Mouse (Mus musculus): ENCODE measurements at regions not wholly inside any gene's neighbourhood (a gene's known extent, or its start where the extent isn't known, plus 50 kb on each side); places are given as distances from the start of the nearest gene placed in this dataset.

DNA sequence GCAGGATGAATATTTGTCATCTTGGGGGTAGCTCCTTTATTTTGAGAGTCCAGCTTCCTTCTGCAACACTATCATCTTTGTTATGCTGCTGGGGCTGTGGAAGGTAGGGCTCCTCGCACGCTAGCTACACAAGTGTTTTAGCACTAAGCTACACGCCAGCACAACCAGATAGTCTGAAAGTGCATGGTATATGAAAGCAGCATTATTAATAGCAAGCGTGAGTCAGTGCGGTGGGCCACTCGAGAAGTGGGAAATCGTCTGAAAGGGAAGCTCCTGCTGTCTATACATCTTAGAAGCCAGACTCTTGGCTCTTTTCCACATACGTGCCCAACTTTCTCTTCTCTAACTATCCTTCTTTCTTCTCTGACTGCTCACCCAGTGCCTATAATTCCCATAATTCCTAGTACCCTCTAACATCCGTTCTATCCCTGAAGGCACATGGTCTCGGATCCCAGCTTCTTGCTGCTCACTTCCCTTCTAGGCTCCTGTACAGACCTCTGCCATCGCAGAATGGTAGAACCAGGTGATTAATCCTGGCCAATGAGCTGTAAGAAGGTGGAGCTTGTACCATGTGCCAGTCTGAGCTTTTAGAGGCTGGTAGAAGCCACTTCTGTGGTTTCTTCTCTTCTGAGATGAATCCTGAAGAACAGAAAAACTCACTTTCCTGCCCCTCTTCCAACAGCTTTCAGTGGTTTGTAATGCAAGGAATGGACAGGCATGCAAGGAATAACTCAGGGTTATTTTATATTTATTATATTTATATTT is 55.5 kb downstream of the E030025P04Rik start:
- ATAC-seq (replicated peaks; ENCODE audit: poor library complexity) = no peak

DNA sequence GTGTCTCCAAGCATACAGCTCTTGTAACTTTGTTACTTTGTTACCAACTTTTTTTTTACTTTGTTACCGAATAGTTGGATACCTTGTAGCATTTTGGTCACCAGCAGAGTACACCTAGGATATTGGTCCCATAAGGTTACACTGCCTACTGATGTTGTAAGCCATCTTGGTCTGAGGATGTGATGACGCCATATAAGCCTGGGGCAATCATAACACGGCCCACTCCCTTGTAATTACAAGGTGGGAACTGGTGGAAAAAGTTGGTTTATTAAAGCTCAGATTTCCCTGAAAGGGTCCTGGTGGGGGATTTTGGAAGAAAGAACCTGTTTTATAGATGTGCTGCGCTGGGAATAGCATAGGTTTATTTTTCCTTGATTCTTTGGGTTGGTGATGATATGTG is 62.2 kb downstream of the E030025P04Rik start:
- no peak for ATAC-seq (replicated peaks; ENCODE audit: poor library complexity)

DNA sequence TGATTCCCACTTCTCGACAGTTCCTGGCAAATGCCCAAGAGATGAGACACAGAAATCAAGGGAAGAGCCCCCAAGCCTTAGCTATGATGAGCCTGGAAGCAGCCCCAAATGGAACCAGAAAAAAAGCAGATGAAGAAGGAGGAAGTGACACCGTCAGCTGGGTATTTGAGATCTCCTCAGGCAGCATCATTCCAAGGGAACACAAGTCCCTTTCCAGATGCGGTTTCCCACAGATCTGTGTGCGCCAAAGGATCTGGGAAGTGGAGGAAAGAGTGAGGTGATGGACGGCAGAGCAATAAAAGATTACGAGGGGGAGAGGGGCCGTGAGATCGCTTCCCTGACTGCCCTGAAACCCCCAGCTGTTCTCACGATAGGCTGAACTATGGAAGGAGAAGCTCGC is 62.7 kb downstream of the E030025P04Rik start:
- no peak for ATAC-seq (replicated peaks; ENCODE audit: poor library complexity)

DNA sequence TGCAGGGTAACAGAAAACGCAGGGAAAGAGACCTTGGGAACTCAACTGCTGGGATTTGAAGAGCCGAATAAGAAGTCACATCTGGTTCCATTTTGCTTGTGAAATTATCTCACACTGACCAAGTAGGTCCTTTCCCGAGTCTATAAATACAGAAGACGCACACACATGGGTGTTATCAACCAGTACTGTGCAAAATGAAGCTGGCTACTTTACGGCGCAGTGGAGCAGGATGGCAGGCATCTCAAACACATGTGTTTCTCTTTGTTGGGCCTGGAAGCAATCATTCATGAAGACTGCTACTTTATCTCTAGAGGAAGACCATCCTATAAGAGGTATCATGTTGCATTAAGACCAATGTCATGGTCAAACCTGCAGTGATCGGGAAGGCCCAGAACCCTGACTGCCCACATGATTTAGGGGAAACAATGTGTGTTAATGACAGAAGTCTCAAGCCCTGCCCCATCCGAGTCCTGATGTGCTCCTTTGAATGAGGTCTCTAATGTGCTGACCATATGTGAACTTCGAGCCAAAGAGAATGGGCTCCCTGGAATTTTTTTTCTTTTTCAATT is 63.2 kb downstream of the E030025P04Rik start:
- ATAC-seq (replicated peaks; ENCODE audit: poor library complexity) = no peak

DNA sequence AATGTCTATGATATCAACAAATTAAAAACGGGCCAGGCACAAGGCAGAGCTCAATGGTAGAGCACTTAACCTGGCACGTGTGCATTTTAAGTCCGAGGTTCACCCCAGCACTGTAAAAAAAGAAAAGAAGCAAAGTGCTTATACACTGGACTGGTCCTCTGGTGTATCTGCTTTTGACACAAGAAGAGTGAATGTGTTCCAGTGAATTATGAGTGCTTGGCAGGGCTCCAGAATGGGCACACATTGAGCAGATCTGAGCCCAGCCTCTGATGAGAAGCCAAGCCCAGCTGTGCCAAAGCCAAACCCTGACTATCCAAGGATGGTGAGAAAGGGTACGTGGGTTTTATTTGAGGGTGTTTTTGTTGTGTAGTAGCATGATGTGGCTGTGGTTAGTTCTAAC is 64.7 kb downstream of the E030025P04Rik start:
- no peak for ATAC-seq (replicated peaks; ENCODE audit: poor library complexity)

DNA sequence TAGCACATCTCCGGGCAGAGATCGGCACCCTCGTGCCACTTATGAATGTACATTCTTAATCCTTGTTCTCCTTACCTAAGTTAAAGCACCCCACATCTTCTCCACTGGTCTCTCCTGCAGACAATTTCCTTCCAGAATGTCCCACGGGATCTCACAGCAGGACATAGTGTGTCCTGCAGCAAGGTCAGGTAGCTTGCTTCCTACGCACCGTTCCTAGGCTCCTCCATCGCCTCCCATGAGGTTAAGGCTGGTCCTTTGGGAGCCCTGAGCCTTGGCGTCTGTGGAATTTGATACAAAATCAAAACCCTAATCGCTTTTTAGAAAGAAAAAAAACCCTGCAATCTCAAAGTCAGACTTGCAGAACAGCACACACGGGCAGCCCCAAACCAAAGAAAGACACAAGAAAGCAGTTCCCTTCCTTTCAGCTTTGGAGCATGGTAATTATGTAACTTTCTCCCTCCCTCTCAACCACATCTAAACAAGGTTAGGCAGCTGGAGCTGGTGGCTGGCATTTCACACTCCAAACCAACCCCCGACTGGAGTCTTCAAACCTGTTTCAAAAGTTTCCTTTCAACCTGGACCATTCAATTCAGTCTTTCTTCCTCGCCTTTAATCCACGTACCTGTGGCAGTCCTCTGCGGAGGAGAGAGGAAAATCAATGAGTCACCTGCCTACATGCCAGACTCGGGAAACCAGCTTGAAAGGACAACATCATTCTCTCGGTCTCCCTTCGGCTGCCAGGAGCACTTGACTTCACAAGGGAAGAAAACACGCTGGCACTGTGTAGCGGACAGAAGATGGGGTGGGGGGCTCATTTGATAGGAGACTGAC is 67.4 kb downstream of the E030025P04Rik start:
- no peak for ATAC-seq (replicated peaks; ENCODE audit: poor library complexity)

DNA sequence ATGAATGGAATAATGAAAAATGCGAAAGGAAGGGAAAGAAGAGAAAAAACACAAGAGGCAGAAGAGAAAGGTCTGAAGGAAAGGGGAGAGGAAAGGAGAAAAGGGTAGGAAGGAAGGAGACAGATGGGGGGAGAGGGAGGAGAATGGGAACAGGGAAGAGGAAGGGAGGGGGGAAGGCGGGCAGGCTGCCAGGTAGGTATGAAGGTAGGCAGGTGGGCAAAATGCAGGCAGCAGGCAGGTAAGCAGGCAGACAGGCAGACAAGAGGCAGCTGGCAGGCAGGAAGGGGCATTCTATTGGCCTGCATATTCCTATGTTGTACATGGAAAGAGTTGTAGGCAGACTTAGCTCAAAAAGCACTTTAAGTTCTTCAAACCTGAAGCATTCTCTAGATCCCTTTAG is 72.8 kb downstream of the E030025P04Rik start:
- no peak for ATAC-seq (replicated peaks; ENCODE audit: poor library complexity)

DNA sequence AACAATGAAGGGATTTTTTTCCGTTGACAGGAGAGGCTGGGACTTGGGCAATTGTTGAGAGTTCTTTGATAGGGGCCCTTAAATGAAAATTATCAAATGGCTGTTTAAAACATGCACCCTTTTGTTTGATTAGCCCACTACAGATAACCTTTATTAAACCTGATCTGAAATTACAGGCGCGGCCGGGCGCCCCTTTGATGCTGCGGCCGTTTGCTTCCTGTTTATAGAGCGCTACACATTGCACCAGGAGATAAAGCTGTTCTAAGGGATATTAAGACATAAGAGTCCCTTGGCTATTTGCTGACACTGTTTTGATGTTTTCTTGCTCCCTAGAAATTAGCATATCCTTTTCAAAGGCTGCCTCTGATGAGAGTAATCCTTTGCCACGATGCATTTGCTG is 73.8 kb downstream of the E030025P04Rik start:
- ATAC-seq (replicated peaks; ENCODE audit: poor library complexity) = no peak

DNA sequence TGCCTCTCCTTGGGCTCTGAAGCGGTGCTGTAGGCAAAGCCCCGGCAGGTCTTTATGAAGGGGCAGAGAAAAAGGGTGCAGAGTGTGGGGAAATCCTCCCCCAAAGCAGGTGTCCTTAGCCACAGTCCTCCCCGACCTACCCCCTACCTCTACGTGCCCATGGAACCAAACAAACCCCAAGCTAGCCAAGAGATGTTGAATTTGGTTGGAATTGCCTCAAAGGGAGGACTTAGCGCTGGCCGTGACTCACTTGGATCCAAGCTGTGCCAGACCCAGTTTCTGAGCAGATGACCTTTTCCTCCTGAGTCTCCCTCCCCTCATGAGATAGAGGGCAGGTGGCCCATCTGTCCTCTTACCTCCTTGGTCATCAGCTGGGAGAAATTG is 74.9 kb downstream of the E030025P04Rik start:
- ATAC-seq (replicated peaks; ENCODE audit: poor library complexity) = no peak

DNA sequence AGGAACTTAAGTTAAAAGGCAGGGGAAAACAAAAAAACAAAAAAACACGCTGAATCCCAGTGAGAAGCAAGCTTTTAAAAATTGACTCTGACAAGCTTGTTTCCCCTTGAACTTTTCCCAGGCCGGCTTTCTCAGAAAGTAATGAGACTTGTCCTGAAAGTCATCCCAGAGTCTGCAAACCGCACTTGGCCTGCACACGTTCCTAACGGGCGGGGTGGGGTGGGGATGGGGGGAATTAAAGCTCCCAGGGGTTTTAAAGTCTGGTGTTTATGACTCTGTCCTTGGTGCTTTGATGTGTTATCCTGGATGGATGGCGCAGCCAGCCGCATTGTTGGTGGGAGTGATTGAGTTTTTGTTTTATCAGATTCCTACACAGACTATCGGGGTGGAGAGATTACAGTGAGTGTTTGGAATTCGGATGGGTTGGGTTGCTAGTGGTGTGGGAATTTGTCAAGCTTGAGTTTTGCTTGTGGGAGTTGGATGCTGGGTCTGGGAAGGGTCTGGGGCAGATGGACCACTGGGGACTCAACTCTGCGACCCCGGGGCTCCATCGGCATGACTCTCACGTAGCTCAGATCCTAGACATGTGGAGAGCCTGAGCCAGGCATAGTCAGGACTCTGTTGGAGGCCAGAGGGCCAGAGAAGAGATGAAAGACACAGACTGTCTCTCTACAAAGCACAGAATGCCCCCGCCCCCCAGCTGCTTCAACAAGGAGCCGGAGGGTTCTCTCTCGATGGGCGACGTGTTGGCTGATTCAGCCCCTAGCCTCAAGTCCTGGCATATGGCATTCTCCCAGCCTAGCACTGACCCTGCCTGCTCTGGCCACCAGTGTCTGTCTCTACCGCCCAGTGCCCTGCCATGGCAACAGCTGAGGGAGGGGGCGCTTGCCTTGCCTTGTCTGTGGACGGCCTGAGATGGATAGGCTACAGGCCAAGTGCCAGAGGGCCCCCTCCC is 75.5 kb downstream of the E030025P04Rik start:
- no peak for ATAC-seq (replicated peaks; ENCODE audit: poor library complexity)

DNA sequence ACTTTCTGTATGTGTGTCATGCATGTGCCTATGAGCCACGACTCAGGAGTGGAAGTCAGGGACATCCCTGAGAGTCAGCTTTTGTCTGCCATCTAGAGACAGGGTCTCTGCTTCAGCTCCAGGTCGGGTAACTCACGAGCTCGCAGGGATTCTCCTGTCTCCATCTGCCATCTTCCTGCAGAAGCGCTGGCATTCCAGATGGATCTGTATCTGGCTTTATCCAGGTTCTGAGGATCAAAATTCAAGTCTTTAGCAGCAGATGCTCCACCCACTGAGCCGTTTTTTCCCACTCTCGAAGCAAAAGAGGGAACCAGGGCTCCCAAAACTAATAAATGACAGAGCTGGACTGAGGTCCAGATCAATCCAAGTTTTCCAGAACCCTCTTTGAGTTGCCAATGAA is 76.4 kb downstream of the E030025P04Rik start:
- no peak for ATAC-seq (replicated peaks; ENCODE audit: poor library complexity)

DNA sequence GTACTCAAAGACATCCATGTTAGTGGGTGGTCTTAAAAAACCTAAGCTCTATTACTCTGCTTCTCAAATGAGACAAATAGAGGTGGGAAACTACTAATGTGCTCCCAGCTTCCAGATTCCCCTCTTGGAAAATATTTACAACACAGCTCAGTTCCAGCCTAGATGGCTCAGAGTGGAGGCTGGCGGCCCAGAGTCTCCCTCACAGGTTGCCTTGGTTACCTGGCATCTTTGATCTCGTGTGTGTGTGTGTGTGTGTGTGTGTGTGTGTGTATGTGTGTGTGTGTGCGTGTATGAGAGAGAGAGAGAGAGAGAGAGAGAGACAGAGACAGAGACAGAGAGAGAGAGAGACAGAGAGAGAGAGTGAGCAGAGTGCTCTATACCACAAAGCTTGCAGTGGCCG is 82.2 kb downstream of the E030025P04Rik start:
- no peak for ATAC-seq (replicated peaks; ENCODE audit: poor library complexity)

DNA sequence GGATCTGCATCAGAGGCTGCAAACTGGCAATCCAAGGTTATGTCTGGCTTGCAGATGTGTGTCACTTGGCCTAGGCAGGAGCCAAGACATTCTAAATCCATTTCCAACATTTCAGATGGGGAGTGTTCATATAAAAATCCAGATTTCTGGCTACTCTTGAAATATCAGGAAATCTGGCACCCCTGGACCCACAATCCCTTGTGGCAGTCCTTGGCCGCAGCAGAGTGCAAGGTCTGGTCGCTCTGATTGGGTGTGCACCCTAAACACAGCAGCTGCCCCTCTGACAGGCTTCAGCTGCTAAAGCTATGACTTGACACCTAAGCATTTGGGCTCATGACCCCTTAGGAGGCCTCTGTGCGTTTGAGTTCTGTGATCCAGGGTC is 83.7 kb downstream of the E030025P04Rik start:
- no peak for ATAC-seq (replicated peaks; ENCODE audit: poor library complexity)

DNA sequence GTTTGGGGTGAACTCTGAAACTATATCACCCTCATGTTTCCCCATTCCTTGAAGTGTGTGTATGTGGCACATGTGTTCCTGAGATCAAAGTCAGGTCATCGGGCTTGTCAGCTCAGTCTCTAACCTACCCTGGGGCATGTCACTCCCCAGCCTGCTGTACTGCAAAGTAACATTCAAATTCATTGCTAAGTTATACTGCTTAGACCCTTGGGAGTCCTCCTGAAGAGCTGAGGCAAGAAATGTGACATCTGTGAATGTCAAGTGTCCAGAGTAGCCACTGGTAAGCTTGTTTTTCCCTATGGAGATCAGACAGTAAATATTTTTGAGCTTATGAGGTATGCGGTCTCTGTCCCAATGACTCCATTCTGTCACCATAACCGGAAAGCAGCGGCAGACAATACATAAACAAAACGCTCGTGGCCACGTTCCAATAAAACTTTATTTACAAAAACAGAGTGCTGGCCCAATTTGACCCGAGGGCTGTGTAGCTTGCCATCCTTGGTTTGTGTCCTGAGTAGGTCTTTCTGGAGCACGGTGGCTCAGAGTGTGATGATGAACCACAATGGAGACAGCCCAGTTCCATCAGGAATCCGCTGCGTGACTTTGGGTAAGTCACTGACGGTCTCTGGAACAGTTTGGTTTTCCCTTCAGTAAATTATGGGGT is 84.2 kb downstream of the E030025P04Rik start:
- ATAC-seq (replicated peaks; ENCODE audit: poor library complexity) = no peak

DNA sequence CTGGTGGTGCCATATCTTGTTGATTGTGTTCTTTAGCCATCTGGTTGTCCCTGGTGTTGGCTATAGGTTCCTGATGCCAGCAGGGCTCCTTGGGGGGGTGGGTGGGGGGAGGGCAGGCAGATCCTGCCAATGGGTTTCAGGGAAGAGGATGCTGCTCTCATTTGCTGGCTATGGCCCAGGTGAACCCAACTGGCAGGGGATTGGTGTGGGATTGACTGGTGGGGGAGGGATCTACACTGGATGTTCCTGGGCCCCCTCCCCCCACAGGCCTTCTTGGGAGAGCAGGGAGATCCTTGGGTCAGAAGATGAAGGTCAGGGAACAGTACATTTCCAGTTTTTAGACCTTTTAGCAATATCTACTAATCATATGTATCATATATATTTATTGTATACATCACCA is 86.1 kb downstream of the E030025P04Rik start:
- ATAC-seq (replicated peaks; ENCODE audit: poor library complexity) = no peak

DNA sequence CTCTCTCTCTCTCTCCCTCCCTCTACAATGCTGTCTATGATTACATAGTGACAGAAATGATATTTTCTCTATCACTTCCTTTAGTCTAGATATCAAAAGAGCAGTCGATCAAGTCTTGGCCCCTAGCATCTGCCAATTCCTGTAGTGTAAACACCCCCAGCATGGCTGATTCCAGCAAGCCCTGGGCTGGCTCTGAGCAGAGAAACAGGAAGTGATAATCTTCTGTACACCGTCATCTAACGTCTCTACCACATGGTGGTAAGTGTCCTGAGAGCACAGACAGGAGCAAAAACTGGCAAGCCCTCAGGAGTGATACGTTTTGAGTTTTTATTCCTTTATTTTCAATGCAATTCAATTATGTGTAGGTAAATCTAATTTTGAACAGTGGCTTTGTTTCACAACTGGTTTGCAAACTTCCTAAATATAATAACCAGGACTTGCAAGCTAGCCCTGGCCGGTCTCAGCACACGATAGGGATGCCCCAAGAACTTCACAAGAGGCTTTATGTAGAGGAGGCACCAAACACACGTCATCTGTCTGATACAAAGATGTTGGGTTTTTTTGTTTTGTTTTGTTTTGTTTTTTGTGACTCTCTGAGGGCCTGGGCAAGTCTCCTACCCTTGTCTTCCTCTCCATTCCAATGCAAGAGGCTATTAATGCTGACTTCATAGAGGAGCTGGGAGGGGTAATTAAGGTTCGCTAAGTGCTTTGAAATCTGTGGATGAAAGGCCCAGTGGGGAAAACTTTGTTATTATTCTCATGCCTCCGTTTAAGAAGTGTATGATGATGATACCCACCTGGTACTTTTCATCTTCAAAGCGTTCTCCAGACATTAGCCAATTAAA is 95.7 kb downstream of the E030025P04Rik start:
- ATAC-seq (replicated peaks; ENCODE audit: poor library complexity) = peak; percentile 61

DNA sequence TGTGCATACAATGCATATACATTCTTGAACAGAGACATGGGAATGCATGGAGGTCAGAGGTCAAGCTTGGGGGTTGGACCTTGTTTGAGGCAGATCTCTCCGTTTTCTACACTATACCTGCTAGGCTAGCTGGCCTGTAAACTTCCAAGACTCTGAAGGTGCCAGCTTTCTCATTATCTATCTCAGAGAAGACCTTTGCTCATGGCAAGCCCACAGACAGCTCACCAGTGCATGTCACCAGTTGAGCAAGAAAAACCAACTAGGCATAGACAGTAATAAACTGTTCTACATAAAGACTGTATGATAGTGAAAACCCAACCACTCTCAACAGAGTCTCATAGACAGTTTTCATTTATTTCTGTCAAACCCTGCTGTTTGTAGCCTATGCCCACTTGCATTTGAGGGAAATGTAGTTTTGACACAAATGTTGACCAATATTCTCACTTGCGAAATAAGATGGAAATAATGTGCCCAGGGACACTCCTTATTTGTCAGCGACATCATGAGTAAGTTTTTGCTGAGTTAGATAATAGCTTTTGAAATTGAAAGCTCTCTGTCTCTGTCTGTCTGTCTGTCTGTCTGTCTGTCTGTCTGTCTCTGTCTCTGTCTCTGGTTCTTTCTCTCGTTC is 96.6 kb downstream of the E030025P04Rik start:
- peak; percentile 44; the same call in 1 of the 2 replicates for ATAC-seq (replicated peaks; ENCODE audit: poor library complexity)

DNA sequence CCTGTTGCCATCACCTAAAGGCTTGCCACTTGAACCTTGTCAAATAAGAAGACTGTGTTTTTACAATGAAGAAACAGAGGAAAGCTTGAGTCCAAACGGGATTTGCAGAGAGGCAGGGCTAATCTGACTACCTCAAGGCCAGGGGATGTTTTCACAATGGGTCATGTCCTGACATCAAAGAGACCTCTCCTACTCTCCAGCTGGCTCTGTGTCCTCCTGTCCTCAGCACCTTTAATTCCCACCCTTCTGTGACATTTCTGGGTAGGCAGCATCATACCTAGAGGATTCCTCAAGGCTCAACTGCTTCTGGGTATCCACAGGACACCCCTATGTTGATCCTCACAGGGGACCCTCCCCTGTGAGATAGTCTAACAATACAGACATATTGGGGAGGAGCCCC is 97.7 kb downstream of the E030025P04Rik start:
- no peak for ATAC-seq (replicated peaks; ENCODE audit: poor library complexity)

DNA sequence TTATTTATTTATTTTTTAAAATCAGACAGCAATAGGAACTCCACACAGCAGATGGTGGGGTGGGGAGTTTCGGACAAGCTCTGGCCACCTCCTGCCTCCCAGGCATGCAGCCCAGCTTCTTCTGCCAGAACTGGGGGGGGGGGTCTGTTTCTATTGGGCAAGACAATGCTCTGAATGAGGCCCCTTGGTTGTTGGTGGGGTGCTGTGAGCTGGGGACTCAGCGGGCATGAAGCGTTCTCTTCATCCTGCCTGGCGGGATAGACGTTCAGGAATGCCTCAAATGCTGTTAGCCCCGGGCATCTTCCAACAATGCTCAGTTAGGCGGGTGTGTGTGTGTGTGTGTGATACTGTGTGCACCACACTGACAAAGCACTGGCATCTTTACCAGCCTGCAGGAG is 103.7 kb downstream of the E030025P04Rik start:
- no peak for ATAC-seq (replicated peaks; ENCODE audit: poor library complexity)
